Mouse (Mus musculus): Measurements from ENCODE around the gene Myadm. TPM values are rescaled to one million over a fixed set of nuclear protein-coding genes. Genes with fewer than 3 reads are reported as not detected.

Gene Myadm
- total and polyA plus RNA-seq, 3 experiments = 4.4 to 22.6 (median 4.6) TPM

DNA sequence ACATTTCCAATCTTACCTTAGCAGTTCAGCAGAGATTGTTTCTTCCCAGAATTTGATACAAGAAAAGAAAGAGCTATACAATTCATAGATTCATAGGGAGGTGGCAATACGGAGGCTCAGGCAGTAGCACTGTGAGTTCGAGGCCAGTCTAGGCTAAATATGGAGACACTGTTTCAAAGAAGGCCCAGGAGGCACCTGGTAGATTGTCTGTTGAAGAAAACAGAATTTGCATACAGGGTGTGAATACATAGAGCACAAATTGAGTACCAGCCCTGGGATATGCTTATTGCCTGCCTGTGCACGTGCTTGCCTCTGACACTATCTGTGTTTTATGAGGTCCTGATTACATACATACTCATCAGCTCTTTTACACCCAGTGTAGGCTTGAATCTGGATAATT, 17.5 kb downstream of the Myadm start:
- Histone ChIP-seq H3K79me2 (replicated peaks; ENCODE audit: control insufficient read depth, extremely low read depth, insufficient read depth, poor library complexity, severe bottlenecking) (no peaks in the 10 kb centered on the region), H3K4me3 (replicated peaks in 1 of 3; ENCODE audit: low read depth in 2 of 3, low read length in 2 of 3, poor library complexity in 1 of 3) (no peak overlapping the region), H3K9ac (ENCODE audit: insufficient read depth, low read depth) (no peak overlapping the region), H3K27ac (ENCODE audit: insufficient read depth, low read depth) (no peak overlapping the region), H3K4me2 (ENCODE audit: insufficient read depth, low read depth, poor library complexity, severe bottlenecking) (no peak overlapping the region), H3K27me3 (replicated peaks) (peaks cover 2% of the 10 kb centered on the region), H3K4me1 (ENCODE audit: control insufficient read depth in 1 of 2, insufficient read depth in 2 of 2) (peaks cover 6 to 39% of the 10 kb centered on the region in 2 experiments), H3K36me3 (replicated peaks in 1 of 2; ENCODE audit: control insufficient read depth in 1 of 2, insufficient read depth in 1 of 2, low read length in 1 of 2) (peaks cover 0 to 11% of the 10 kb centered on the region in 2 experiments), H3K9me3 (replicated peaks; ENCODE audit: low read length) (peaks cover 2% of the 10 kb centered on the region)
- in situ Hi-C loops (cut with MboI; ENCODE audit: low pct_ligation_motif_present, low pct_unique_long_range_greater_than_20kb, low sequenced_read_pairs) = no loop called here
- TF ChIP-seq BHLHE40 (IDR thresholded peaks at IDR 0.05; ENCODE audit: low read depth, low read length) (peak; percentile 56), POLR2A (IDR thresholded peaks at IDR 0.05; ENCODE audit: low read depth, low read length) (no peak)
- dilution Hi-C loops (cut with MboI; ENCODE audit: extremely low pct_ligation_motif_present, extremely low pct_unique_long_range_greater_than_20kb, low sequenced_read_pairs) = no loop called here
- no peak for DNase-seq (ENCODE audit: extremely low read depth)

DNA sequence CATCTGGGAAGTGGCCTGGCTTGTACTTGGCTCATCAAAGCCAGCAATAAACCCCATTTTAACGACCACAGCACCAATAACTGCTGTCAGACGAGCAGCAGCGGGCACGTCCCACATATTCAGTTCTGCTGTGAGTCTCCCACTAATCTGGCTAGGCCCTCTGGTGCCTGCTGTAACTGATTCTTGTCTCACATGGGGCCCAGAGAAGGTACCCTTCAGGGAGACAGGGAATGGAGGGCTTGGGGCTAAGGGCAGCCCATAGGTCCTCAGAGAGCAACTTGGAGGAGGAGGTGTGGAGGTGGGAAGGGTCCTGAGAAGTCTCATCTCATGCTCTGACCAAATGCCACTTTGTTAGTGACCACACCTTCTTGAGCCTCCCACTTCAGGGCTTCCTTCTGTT, 19.8 kb downstream of the Myadm start:
- in situ Hi-C loops (cut with MboI; ENCODE audit: low pct_ligation_motif_present, low pct_unique_long_range_greater_than_20kb, low sequenced_read_pairs) = no loop called here
- Histone ChIP-seq H3K79me2 (replicated peaks; ENCODE audit: control insufficient read depth, extremely low read depth, insufficient read depth, poor library complexity, severe bottlenecking) (no peaks in the 10 kb centered on the region), H3K4me2 (ENCODE audit: insufficient read depth, low read depth, poor library complexity, severe bottlenecking) (no peak overlapping the region), H3K9me3 (replicated peaks; ENCODE audit: low read length) (peaks cover 2% of the 10 kb centered on the region), H3K4me1 (ENCODE audit: control insufficient read depth in 1 of 2, insufficient read depth in 2 of 2) (peaks cover 6 to 32% of the 10 kb centered on the region in 2 experiments), H3K27me3 (replicated peaks) (peaks cover 2% of the 10 kb centered on the region), H3K27ac (ENCODE audit: insufficient read depth, low read depth) (no peak overlapping the region), H3K9ac (ENCODE audit: insufficient read depth, low read depth) (no peak overlapping the region), H3K4me3 (replicated peaks in 1 of 3; ENCODE audit: low read depth in 2 of 3, low read length in 2 of 3, poor library complexity in 1 of 3) (no peak overlapping the region), H3K36me3 (replicated peaks in 1 of 2; ENCODE audit: control insufficient read depth in 1 of 2, insufficient read depth in 1 of 2, low read length in 1 of 2) (peaks cover 0 to 5% of the 10 kb centered on the region in 2 experiments)
- dilution Hi-C loops (cut with MboI; ENCODE audit: extremely low pct_ligation_motif_present, extremely low pct_unique_long_range_greater_than_20kb, low sequenced_read_pairs) = no loop called here
- no peak for TF ChIP-seq ZKSCAN1 (IDR thresholded peaks at IDR 0.05; ENCODE audit: borderline replicate concordance, low read depth, low read length)
- no peak for TF ChIP-seq JUND (conservative IDR thresholded peaks at IDR 0.05; ENCODE audit: low read depth, low read length)
- no peak for TF ChIP-seq TBP (conservative IDR thresholded peaks at IDR 0.05; ENCODE audit: low read depth, low read length)
- TF ChIP-seq POLR2AphosphoS2 (IDR thresholded peaks at IDR 0.05; ENCODE audit: low read depth, low read length) = no peak
- no peak for DNase-seq (ENCODE audit: extremely low read depth)

GRCm38 (mm10) chr7:3310233-3310632, 21.4 kb downstream of the Myadm start:
- dilution Hi-C loops (cut with MboI; ENCODE audit: extremely low pct_ligation_motif_present, extremely low pct_unique_long_range_greater_than_20kb, low sequenced_read_pairs) (no loop called here), in situ Hi-C loops (cut with MboI; ENCODE audit: low pct_ligation_motif_present, low pct_unique_long_range_greater_than_20kb, low sequenced_read_pairs) (no loop called here)
- TF ChIP-seq CTCF (conservative IDR thresholded peaks at IDR 0.05 in 1 of 2, IDR thresholded peaks at IDR 0.05 in 1 of 2; ENCODE audit: low read depth in 2 of 2, low read length in 2 of 2) (0 out of 4 replicates have a peak, but pooled peaks of 1 of the 2 experiments have one; percentile 3), MYC (IDR thresholded peaks at IDR 0.05; ENCODE audit: low read depth, low read length) (no peak), MAZ (IDR thresholded peaks at IDR 0.05; ENCODE audit: low read depth, low read length) (no peak), E2F4 (IDR thresholded peaks at IDR 0.05; ENCODE audit: insufficient replicate concordance, low read depth, low read length) (no peak), ETS1 (conservative IDR thresholded peaks at IDR 0.05; ENCODE audit: low read depth, low read length) (no peak), EP300 (IDR thresholded peaks at IDR 0.05; ENCODE audit: low read length) (no peak), POLR2A (IDR thresholded peaks at IDR 0.05; ENCODE audit: low read depth, low read length) (no peak)
- H3K27me3 ChIP-seq (replicated peaks) = no peaks in the 10 kb centered on the region
- H3K9ac ChIP-seq (ENCODE audit: insufficient read depth, low read depth) = no peak overlapping the region
- H3K4me3 ChIP-seq (replicated peaks in 1 of 3; ENCODE audit: low read depth in 2 of 3, low read length in 2 of 3, poor library complexity in 1 of 3) = no peak overlapping the region
- peaks cover 0 to 16% of the 10 kb centered on the region in 2 experiments; a peak in 2 of 4 replicates for H3K4me1 ChIP-seq (ENCODE audit: control insufficient read depth in 1 of 2, insufficient read depth in 2 of 2)
- peaks cover 0 to 5% of the 10 kb centered on the region in 2 experiments for H3K36me3 ChIP-seq (replicated peaks in 1 of 2; ENCODE audit: control insufficient read depth in 1 of 2, insufficient read depth in 1 of 2, low read length in 1 of 2)
- DNase-seq (ENCODE audit: extremely low read depth) = no peak
- H3K4me2 ChIP-seq (ENCODE audit: insufficient read depth, low read depth, poor library complexity, severe bottlenecking) = no peak overlapping the region
- H3K27ac ChIP-seq (ENCODE audit: insufficient read depth, low read depth) = no peak overlapping the region
- H3K79me2 ChIP-seq (replicated peaks; ENCODE audit: control insufficient read depth, extremely low read depth, insufficient read depth, poor library complexity, severe bottlenecking) = no peaks in the 10 kb centered on the region
- peaks cover 2% of the 10 kb centered on the region for H3K9me3 ChIP-seq (replicated peaks; ENCODE audit: low read length)
